Mouse (Mus musculus) stomach, embryonic 16.5 days (tissue): ENCODE data around the gene Exoc3. TPM values are rescaled to one million over a fixed set of nuclear protein-coding genes. Genes with fewer than 3 reads are reported as not detected.

ENCODE experiments used
- ATAC-seq: fragments of 200-750 bp; cut with Nextera tagmentation; 2 replicates; pipeline ENCODE4 v1.8.0; 2017; ENCODE audit warnings: moderate number of reproducible peaks, moderate TSS enrichment; ENCODE audit not compliant: insufficient read depth, low FRiP score
- H3K27ac ChIP-seq: fragments of 300-500 bp; sonication (generic); 2 replicates; pipeline ENCODE4 v1.5.1; 2014; ENCODE audit warnings: low read length
- H3K27me3 ChIP-seq: fragments of 300-500 bp; sonication (generic); 2 replicates; pipeline ENCODE4 v1.6.1; 2014; ENCODE audit warnings: low read length, control low read depth, mixed read lengths; ENCODE audit not compliant: control insufficient read depth, insufficient read depth
- H3K36me3 ChIP-seq: fragments of 300-500 bp; sonication (generic); 2 replicates; pipeline ENCODE4 v1.6.1; 2014; ENCODE audit warnings: low read length; ENCODE audit not compliant: control insufficient read depth, insufficient read depth
- H3K4me1 ChIP-seq: fragments of 300-500 bp; sonication (generic); 2 replicates; pipeline ENCODE4 v1.6.1; 2014; ENCODE audit warnings: low read length, control low read depth, mixed read lengths; ENCODE audit not compliant: control insufficient read depth, insufficient read depth
- H3K4me2 ChIP-seq: fragments of 300-500 bp; sonication (generic); 2 replicates; pipeline ENCODE4 v1.6.1; 2014; ENCODE audit warnings: low read depth, low read length, mixed read lengths
- H3K4me3 ChIP-seq: fragments of 300-500 bp; sonication (generic); replicated peaks from 2 replicates; pipeline ENCODE4 v1.5.1; 2014; ENCODE audit warnings: mild to moderate bottlenecking, low read length
- H3K9ac ChIP-seq: fragments of 300-500 bp; sonication (generic); 2 replicates; pipeline ENCODE4 v1.6.1; 2014; ENCODE audit warnings: low read length
- H3K9me3 ChIP-seq: fragments of 300-500 bp; sonication (generic); replicated peaks from 2 replicates; pipeline ENCODE4 v1.6.1; 2016; ENCODE audit warnings: low read length, control low read depth; ENCODE audit not compliant: control insufficient read depth
- WGBS: fragments of 180-500 bp; shearing (Covaris S2); extraction: QIAGEN DNeasy Blood & Tissue Kit; methylation state at CpG from one replicate; pipeline ENCODE4 v1.1.7; 2014; 5-methylcytosine and 5-hydroxymethylcytosine counted together
- polyA plus RNA-seq: library from polyadenylated mRNA; unstranded; fragments of >200 nt; fragmentation: Nextera tagmentation; extraction: Ambion mirVana; gene quantifications from 2 replicates; pipeline ENCODE4 v1.2.1, GENCODE M21; 2015

Gene Exoc3
- polyA plus RNA-seq, 1 experiment from 2014 or later = 53.5 TPM

GRCm38 (mm10) chr13:74192613-74193012 lies 15.9 kb downstream of the Exoc3 start:
- Histone ChIP-seq H3K4me1 (no peaks in the 10 kb centered on the region), H3K27ac (no peak overlapping the region), H3K9me3 (no peaks in the 10 kb centered on the region), H3K27me3 (no peaks in the 10 kb centered on the region), H3K36me3 (peaks cover 12% of the 10 kb centered on the region; the same call in 1 of the 2 replicates), H3K4me3 (no peak overlapping the region), H3K4me2 (no peak overlapping the region), H3K9ac (no peak overlapping the region)
- WGBS = 80% methylated on average over 6 of the region's 6 CpGs
- no peak for ATAC-seq

DNA sequence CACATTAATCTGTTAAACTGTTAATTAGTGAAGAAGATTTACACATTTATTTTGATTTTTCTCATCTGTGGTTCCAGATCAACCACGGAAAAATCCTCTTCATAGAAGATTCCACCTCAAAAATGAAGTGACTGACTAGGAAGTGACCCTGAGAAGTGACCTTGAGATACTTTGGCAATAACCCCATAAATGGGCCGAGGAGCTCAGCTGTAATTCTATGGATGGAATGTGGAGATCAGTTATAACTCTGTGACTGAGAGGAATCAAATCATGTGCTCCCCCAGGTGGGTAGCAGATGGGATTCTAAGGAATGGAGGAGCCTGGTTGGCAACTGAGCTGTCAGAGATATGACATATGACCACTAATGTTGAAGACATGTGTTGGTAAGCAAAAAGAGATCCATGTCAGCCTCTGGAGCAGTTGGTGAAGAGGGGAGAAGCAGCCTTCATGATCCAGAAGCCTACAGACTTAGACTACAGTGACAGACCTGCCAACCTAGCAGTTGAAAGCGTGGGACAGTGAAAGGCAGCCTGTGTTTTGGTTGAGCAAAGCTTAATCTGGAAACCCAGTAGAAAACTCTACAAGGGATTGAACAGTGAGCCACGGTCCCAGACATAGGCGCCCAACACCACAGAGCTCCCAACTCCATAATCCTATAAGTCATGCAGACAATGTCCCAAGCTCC lies 25.4 kb downstream of the Exoc3 start:
- H3K27me3 ChIP-seq = no peaks in the 10 kb centered on the region
- H3K4me2 ChIP-seq = no peak overlapping the region
- WGBS = 89% methylated on average over 5 of the region's 5 CpGs
- no peak overlapping the region for H3K27ac ChIP-seq
- H3K9ac ChIP-seq = no peak overlapping the region
- no peaks in the 10 kb centered on the region for H3K9me3 ChIP-seq
- H3K4me1 ChIP-seq = no peaks in the 10 kb centered on the region
- H3K4me3 ChIP-seq = no peak overlapping the region
- H3K36me3 ChIP-seq = peaks cover 9% of the 10 kb centered on the region; the same call in 1 of the 2 replicates
- ATAC-seq = no peak

- H3K27me3 ChIP-seq = no peaks in the 10 kb centered on the region
- no peaks in the 10 kb centered on the region for H3K4me1 ChIP-seq
- H3K9ac ChIP-seq = no peak overlapping the region
- no peak overlapping the region for H3K4me2 ChIP-seq
- no peak for ATAC-seq
- H3K27ac ChIP-seq = no peak overlapping the region
- peaks cover 5% of the 10 kb centered on the region; the same call in 1 of the 2 replicates for H3K36me3 ChIP-seq
- H3K4me3 ChIP-seq = no peak overlapping the region
- H3K9me3 ChIP-seq = no peaks in the 10 kb centered on the region
- 95% methylated on average over 5 of the region's 5 CpGs for WGBS
Measured at GRCm38 (mm10) chr13:74172036-74172435, 36.5 kb downstream of the Exoc3 start.

DNA sequence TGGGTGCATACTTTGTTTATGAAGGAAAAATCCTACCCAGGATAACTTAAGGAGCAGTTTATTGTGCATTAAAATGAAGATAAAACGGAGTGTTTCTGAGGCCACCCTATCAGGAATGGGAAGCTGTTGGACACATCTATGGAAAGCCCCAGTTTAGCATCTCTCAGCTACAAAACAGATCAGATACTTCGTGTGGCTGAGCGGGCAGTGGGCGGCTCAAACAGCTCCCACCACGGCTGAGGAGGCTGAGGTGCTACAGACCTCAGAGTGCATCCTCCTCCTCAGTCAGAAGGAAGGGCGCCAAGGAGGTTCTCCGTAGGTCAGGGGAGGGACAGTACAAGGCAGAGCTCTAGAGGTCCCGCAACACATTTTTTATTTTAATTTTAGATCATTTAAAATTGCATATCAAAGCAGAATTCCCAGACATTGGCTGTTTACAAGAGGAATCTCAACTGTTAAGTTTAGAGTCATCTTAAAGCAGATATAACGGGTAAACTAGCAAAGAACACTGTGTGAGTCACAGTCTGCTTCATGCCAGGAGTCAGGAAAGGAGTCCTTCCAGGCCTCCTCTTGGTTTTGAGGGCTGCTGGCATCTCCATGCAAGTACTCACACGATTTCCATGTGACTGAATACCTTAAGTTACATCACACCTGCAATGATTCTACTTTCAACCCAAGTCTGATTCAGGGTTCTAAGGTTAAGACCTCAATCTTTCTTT lies 38.9 kb downstream of the Exoc3 start:
- 88% methylated on average over 10 of the region's 10 CpGs for WGBS
- Histone ChIP-seq H3K27me3 (no peaks in the 10 kb centered on the region), H3K36me3 (peaks cover 5% of the 10 kb centered on the region; the same call in 1 of the 2 replicates), H3K4me2 (no peak overlapping the region), H3K27ac (no peak overlapping the region), H3K9ac (no peak overlapping the region), H3K4me1 (no peaks in the 10 kb centered on the region; the same call in 1 of the 2 replicates), H3K9me3 (no peaks in the 10 kb centered on the region), H3K4me3 (no peak overlapping the region)
- ATAC-seq = no peak

- Histone ChIP-seq H3K36me3 (peaks cover 5% of the 10 kb centered on the region; the same call in 1 of the 2 replicates), H3K4me1 (no peaks in the 10 kb centered on the region; the same call in 1 of the 2 replicates), H3K4me2 (no peak overlapping the region), H3K27me3 (no peaks in the 10 kb centered on the region), H3K27ac (no peak overlapping the region), H3K4me3 (no peak overlapping the region), H3K9ac (no peak overlapping the region), H3K9me3 (no peaks in the 10 kb centered on the region)
- 79% methylated on average over 2 of the region's 2 CpGs for WGBS
- ATAC-seq = no peak
Measured at GRCm38 (mm10) chr13:74167492-74167891, 41.0 kb downstream of the Exoc3 start.

GRCm38 (mm10) chr13:74167057-74167413 lies 41.5 kb downstream of the Exoc3 start:
- Histone ChIP-seq H3K27me3 (no peaks in the 10 kb centered on the region), H3K4me3 (peak overlapping the region; percentile 50), H3K4me2 (peak overlapping the region; percentile 66), H3K9ac (peak overlapping the region; percentile 65), H3K4me1 (no peaks in the 10 kb centered on the region; the same call in 1 of the 2 replicates), H3K9me3 (no peaks in the 10 kb centered on the region), H3K36me3 (peaks cover 5% of the 10 kb centered on the region; the same call in 1 of the 2 replicates), H3K27ac (no peak overlapping the region)
- WGBS = 10% methylated on average over 9 of the region's 9 CpGs
- ATAC-seq = no peak

DNA sequence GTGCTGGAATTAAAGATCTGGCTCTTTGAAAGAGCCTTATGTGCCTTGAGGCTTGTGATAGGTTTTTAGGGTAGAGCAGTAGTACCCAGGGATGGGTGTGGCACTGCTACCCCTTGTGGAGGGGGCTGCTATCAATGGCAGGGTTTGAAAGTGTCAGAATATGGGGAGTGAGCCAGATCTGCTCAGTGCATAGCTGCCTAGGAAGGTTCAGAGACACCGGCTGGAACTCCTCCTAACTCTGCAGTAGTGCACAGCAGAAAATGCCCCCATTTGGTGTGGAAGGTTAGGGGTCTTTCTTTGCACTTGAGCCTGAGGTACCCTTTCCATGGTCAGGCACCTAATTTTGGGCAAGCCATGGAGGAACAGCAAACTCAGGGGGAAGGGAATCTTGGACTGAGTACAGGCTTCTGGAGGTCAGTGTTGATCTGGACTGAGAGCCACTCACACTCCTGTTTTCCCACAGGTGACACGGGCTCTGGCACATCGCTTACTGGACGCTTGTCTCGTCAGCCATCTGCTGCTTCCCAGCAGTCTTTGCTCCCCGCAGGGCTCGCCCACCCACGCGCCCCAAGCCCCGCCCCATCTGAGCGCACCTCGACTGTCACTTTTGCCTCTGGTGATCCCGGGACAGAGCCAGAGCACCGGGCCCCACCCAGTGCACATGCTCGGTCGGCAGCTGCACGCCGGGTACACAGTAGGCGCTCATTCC lies 42.0 kb downstream of the Exoc3 start:
- ATAC-seq = peak; percentile 80
- H3K4me3 ChIP-seq = peak overlapping the region; percentile 50
- no peaks in the 10 kb centered on the region; the same call in 1 of the 2 replicates for H3K4me1 ChIP-seq
- no peak overlapping the region for H3K27ac ChIP-seq
- H3K36me3 ChIP-seq = peaks cover 5% of the 10 kb centered on the region; the same call in 1 of the 2 replicates
- 11% methylated on average over 19 of the region's 19 CpGs for WGBS
- H3K9me3 ChIP-seq = no peaks in the 10 kb centered on the region
- peak overlapping the region; percentile 65 for H3K9ac ChIP-seq
- no peaks in the 10 kb centered on the region for H3K27me3 ChIP-seq
- peak overlapping the region; percentile 66 for H3K4me2 ChIP-seq

- 70% methylated on average over 2 of the region's 2 CpGs for WGBS
- no peak for ATAC-seq
Measured at GRCm38 (mm10) chr13:74147327-74147726, 61.2 kb downstream of the Exoc3 start.

More at GRCm38 (mm10) chr13:74147327-74147726, 61.2 kb downstream of the Exoc3 start:
- H3K4me1 ChIP-seq = no peaks in the 10 kb centered on the region
- no peak overlapping the region for H3K4me2 ChIP-seq
- H3K36me3 ChIP-seq = no peaks in the 10 kb centered on the region
- no peaks in the 10 kb centered on the region for H3K27me3 ChIP-seq
- no peaks in the 10 kb centered on the region for H3K9me3 ChIP-seq
- H3K9ac ChIP-seq = no peak overlapping the region
- H3K27ac ChIP-seq = no peak overlapping the region
- no peak overlapping the region for H3K4me3 ChIP-seq
